Mouse (Mus musculus) C2C12 (cell line): ENCODE measurements around the gene Tradd. TPM values are rescaled to one million over a fixed set of nuclear protein-coding genes. Genes with fewer than 3 reads are reported as not detected.

Source experiments
- H3K27me3 ChIP-seq: one replicate; pipeline ENCODE4 v1.6.1; 2011; ENCODE audit not compliant: control insufficient read depth, insufficient read depth, insufficient read length
- H3K36me3 ChIP-seq: one replicate; pipeline ENCODE4 v1.6.1; 2011; ENCODE audit not compliant: control insufficient read depth, insufficient read depth
- H3K4me3 ChIP-seq: one replicate; pipeline ENCODE4 v1.5.1; 2011; ENCODE audit warnings: mild to moderate bottlenecking, control low read depth; ENCODE audit not compliant: poor library complexity, insufficient read depth, severe bottlenecking
- H3K79me2 ChIP-seq: one replicate; pipeline ENCODE4 v1.6.1; 2011; ENCODE audit not compliant: control insufficient read depth, insufficient read depth
- H3K79me3 ChIP-seq: one replicate; pipeline ENCODE4 v1.6.1; 2011; ENCODE audit warnings: low read depth, control low read depth
- H3ac ChIP-seq: one replicate; pipeline ENCODE3; 2011; ENCODE audit warnings: low read depth; ENCODE audit not compliant: control insufficient read depth, insufficient read length
- CEBPB ChIP-seq: IDR thresholded peaks from one replicate; pipeline ENCODE4 v1.6.1; 2011; ENCODE audit warnings: low read depth, mild to moderate bottlenecking, control low read depth, moderate library complexity
- CTCF ChIP-seq: IDR thresholded peaks from one replicate; pipeline ENCODE4 v1.5.1; 2011; ENCODE audit not compliant: control insufficient read depth, insufficient read depth, insufficient read length
- FOSL1 ChIP-seq: IDR thresholded peaks from one replicate; pipeline ENCODE4 v1.8.0; 2011; ENCODE audit warnings: mild to moderate bottlenecking, low read length; ENCODE audit not compliant: poor library complexity, insufficient read depth, severe bottlenecking
- MAX ChIP-seq: IDR thresholded peaks from one replicate; pipeline ENCODE4 v1.6.1; 2011; ENCODE audit warnings: mild to moderate bottlenecking, control low read depth
- MYOD1 ChIP-seq: IDR thresholded peaks from one replicate; pipeline ENCODE4 v1.6.1; 2011; ENCODE audit warnings: low read depth; ENCODE audit not compliant: control insufficient read depth, insufficient read length
- MYOG ChIP-seq: IDR thresholded peaks from one replicate; pipeline ENCODE4 v1.6.1; 2011; ENCODE audit not compliant: control insufficient read depth, insufficient read length; ENCODE audit errors: extremely low read depth
- USF1 ChIP-seq: IDR thresholded peaks from one replicate; pipeline ENCODE4 v1.6.1; 2011; ENCODE audit warnings: low read depth, mild to moderate bottlenecking, control low read depth, moderate library complexity
- polyA plus RNA-seq: library from polyadenylated mRNA; unstranded; fragments of >200 nt; fragmentation: generic; extraction: Trizol; gene quantifications from one replicate; pipeline ENCODE4 v1.2.1, GENCODE M21; 2012; ENCODE audit warnings: missing spikeins

The Tradd gene
- polyA plus RNA-seq, 1 experiment, result 27.3 TPM

DNA sequence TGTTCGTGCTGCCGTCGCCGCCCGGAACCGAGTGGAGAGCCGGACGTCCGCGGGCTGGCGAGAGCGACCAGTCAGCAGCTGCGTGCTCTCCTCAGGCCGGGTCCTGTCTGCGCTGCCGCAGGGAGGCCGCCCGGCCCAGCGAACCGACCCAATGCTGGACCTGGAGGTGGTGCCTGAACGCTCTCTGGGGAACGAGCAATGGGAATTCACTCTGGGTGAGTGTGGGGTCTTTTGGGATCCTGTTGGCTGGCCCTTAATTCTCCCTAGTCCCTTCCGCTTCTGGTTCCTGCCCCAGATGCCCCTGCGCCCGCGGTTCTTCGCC is 39.2 kb downstream of the Tradd start:
- H3K79me2 ChIP-seq, result peaks cover 53% of the 10 kb centered on the region
- peaks cover 36% of the 10 kb centered on the region for H3K79me3 ChIP-seq
- peak overlapping the region; percentile 89 for H3K4me3 ChIP-seq
- no peak for TF ChIP-seq CTCF
- no peak for TF ChIP-seq MYOD1
- TF ChIP-seq FOSL1, result no peak
- no peaks in the 10 kb centered on the region for H3K36me3 ChIP-seq
- H3ac ChIP-seq, result peak overlapping the region; percentile 92
- H3K27me3 ChIP-seq, result no peaks in the 10 kb centered on the region

DNA sequence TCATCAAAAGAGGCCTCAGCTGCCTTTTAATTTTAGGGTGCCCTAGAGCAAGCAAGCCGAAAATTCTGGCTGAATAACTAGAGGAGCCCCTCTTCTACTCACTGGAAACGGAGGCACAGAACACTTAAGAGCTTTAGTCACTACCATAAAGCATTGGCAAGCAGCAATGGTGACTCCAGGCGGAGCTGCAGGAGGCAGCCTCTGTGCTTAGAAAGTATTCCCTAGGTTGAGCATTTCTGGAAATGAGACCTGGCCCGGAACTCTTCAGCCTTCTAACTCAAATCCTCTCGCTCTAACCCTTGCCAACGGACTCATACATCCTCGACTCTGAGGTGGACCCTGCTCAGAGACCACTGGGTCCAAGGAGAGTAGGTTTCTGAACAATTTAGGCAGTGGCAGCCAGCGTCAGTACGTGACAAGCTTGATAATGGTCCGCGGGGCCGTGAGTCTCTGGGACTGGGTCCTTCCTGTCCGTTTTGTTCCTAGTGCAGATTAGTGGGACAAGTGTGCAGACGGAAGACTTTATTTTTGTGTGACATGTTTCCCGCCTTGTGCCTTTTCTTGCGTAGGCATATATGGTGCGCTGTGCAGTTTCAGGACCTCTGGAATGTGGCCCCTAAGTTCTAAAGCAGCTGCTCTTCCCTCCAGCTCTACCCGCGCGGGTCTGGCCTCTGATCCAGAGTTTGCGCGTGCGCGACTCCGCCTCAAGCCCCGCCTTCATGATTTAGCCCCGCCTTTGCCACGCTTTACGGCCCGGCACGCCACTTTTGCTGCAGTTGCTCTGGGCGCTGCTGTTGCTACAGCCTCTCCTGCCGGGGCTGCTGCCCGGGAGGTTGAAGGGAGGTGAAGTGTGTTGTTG is 39.8 kb downstream of the Tradd start, which contains the start of gene D230025D16Rik:
TSS of gene D230025D16Rik (plus strand) at position 733 of the 859 bp plus-strand sequence.
- no peaks in the 10 kb centered on the region for H3K27me3 ChIP-seq
- peak within 1 kb of the TSS; percentile 89 for H3K4me3 ChIP-seq
- peak within 1 kb of the TSS; percentile 92 for H3ac ChIP-seq
- H3K79me2 ChIP-seq, result peaks cover 47% of the 10 kb centered on the region
- H3K36me3 ChIP-seq, result no peaks in the 10 kb centered on the region
- TF ChIP-seq CEBPB (no peak), MYOG (no peak), MYOD1 (peak; percentile 45), USF1 (no peak), MAX (no peak)
- H3K79me3 ChIP-seq, result peaks cover 31% of the 10 kb centered on the region

DNA sequence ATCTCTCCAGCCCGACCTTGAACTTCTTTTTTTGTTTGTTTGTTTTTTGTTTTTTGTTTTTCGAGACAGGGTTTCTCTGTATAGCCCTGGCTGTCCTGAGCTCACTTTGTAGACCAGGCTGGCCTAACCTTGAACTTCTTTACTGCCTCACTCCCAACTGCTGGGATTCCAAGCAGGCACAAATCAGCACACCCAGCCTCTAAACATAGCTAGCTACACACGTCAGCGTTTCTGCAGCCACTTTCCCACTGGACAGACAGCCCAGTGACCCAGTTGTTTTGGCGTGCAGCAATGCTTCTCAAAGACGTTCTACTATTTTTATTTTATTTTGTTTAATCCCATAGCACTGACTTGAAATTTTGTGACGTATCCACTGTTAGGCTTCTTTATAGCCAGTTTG is 40.6 kb downstream of the Tradd start:
- no peak overlapping the region for H3ac ChIP-seq
- no peak overlapping the region for H3K4me3 ChIP-seq
- H3K27me3 ChIP-seq, result no peaks in the 10 kb centered on the region
- peaks cover 39% of the 10 kb centered on the region for H3K79me2 ChIP-seq
- H3K36me3 ChIP-seq, result no peaks in the 10 kb centered on the region
- TF ChIP-seq MYOG (no peak), CTCF (no peak), MAX (no peak), USF1 (no peak), CEBPB (no peak), MYOD1 (no peak), FOSL1 (no peak)
- peaks cover 28% of the 10 kb centered on the region for H3K79me3 ChIP-seq

DNA sequence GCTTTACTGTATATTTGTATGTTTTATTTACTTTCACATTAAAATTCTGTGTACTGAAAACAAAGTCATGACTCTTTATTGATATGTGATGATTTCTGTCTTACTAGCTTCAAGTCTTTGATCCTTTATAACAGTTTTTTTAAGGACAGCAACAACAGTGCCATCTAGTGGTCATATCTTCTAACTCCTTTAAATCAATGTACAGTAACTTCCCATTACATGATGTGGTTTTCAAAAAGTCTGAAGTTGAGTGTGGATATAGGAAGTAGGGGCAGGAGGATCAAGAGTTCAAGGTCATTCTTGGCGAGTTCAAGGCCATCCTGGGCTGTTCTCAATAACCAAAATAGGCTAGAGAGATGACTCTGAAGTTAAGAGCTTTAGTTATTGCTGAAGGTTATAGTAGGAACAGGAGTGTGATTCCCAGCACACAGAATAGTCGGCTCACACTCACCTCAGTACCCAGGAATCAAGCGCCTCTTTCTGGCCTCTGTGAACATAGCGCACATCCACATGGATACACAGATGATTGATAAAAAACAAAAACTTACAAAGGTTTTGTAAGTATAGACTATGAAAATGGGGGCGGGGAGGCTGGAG is 46.4 kb downstream of the Tradd start:
- TF ChIP-seq MAX (no peak), CTCF (no peak), MYOG (no peak)
- Histone ChIP-seq H3ac (no peak overlapping the region), H3K79me2 (no peaks in the 10 kb centered on the region), H3K27me3 (no peaks in the 10 kb centered on the region), H3K79me3 (no peaks in the 10 kb centered on the region), H3K36me3 (peaks cover 48% of the 10 kb centered on the region), H3K4me3 (no peak overlapping the region)

DNA sequence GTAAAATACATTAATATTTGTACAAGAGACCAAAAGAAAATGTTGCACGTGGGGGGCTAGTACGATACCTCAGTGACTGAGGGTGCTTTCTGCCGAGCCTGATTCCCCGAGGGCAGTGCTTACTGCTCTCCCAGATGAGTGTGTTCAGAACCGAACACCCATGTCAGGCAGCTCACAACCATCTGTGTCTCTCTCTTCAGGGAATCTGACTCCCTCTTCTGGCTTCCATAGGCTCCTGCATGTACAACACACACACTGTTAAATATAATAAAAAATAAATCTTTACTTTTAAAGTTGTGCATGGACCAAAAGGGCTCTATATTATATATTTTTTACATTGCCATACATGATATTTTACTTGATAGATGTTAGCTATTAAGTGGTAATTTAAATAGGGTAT is 50.3 kb downstream of the Tradd start:
- Histone ChIP-seq H3K27me3 (no peaks in the 10 kb centered on the region), H3K79me2 (peaks cover 26% of the 10 kb centered on the region), H3K36me3 (peaks cover 64% of the 10 kb centered on the region), H3K79me3 (peaks cover 11% of the 10 kb centered on the region), H3K4me3 (no peak overlapping the region), H3ac (no peak overlapping the region)
- TF ChIP-seq FOSL1 (no peak), USF1 (no peak), CEBPB (no peak), MYOD1 (no peak), CTCF (no peak), MAX (no peak), MYOG (no peak)
